Mouse (Mus musculus) heart, postnatal 0 days (tissue): ENCODE measurements around the gene Myrf. TPM values are rescaled to one million over a fixed set of nuclear protein-coding genes. Genes with fewer than 3 reads are reported as not detected.
"Not testable (repeated sequence)": the region's sequence is repeated elsewhere in the genome, so short reads cannot be mapped to it uniquely, and the experiment has no call there.

ENCODE experiments used
- ATAC-seq: fragments of 200-750 bp; cut with Nextera tagmentation; 2 replicates; pipeline ENCODE4 v1.8.0; 2017; ENCODE audit warnings: low read depth, moderate number of reproducible peaks, moderate library complexity; ENCODE audit not compliant: insufficient read depth
- DNase-seq: peaks from one replicate; pipeline ENCODE4 v3.0.0-alpha.2; 2016; ENCODE audit warnings: low spot score
- H3K27ac ChIP-seq: fragments of 300-500 bp; sonication (generic); 2 replicates; pipeline ENCODE4 v1.5.1; 2014; ENCODE audit warnings: low read depth, mild to moderate bottlenecking
- H3K27me3 ChIP-seq: fragments of 300-500 bp; sonication (generic); 2 replicates; pipeline ENCODE4 v1.6.1; 2014; ENCODE audit warnings: low read length, mixed read lengths; ENCODE audit not compliant: control insufficient read depth, insufficient read depth
- H3K36me3 ChIP-seq: fragments of 300-500 bp; sonication (generic); replicated peaks from 2 replicates; pipeline ENCODE4 v1.6.1; 2014; ENCODE audit warnings: low read length, mixed read lengths; ENCODE audit not compliant: control insufficient read depth, insufficient read depth
- H3K4me1 ChIP-seq: fragments of 300-500 bp; sonication (generic); 2 replicates; pipeline ENCODE4 v1.6.1; 2014; ENCODE audit warnings: antibody characterized with exemption; ENCODE audit not compliant: control insufficient read depth, insufficient read depth
- H3K4me2 ChIP-seq: fragments of 300-500 bp; sonication (generic); 2 replicates; pipeline ENCODE4 v1.6.1; 2014; ENCODE audit warnings: low read depth, mild to moderate bottlenecking, low read length, moderate library complexity
- H3K4me3 ChIP-seq: fragments of 300-500 bp; sonication (generic); 2 replicates; pipeline ENCODE4 v1.5.1; 2014; ENCODE audit warnings: low read depth, low read length
- H3K9ac ChIP-seq: fragments of 300-500 bp; sonication (generic); replicated peaks from 2 replicates; pipeline ENCODE4 v1.6.1; 2014; ENCODE audit warnings: low read depth, low read length, mixed read lengths
- H3K9me3 ChIP-seq: fragments of 300-500 bp; sonication (generic); replicated peaks from 2 replicates; pipeline ENCODE4 v1.6.1; 2016; ENCODE audit warnings: low read length; ENCODE audit not compliant: control insufficient read depth
- CTCF ChIP-seq: IDR thresholded peaks from 2 replicates; pipeline ENCODE4 v1.5.1; 2016; ENCODE audit warnings: antibody characterized with exemption, control low read depth, low read depth
- EP300 ChIP-seq: IDR thresholded peaks from 2 replicates; pipeline ENCODE4 v1.6.1; 2016; ENCODE audit warnings: antibody characterized with exemption, low read depth
- WGBS: fragments of 180-500 bp; shearing (Covaris S2); extraction: QIAGEN DNeasy Blood & Tissue Kit; methylation state at CpG from one replicate; pipeline ENCODE4 v1.1.7; 2014; 5-methylcytosine and 5-hydroxymethylcytosine counted together
- polyA plus RNA-seq: library from polyadenylated mRNA; unstranded; fragments of >200 nt; fragmentation: Nextera tagmentation; extraction: Ambion mirVana; gene quantifications from 2 replicates; pipeline ENCODE4 v1.2.1, GENCODE M21; 2015
- total RNA-seq: library from RNA; depleted of rRNA; stranded (reverse); fragments of >200 nt; gene quantifications from 2 replicates; pipeline ENCODE4 v1.2.3, GENCODE M21; 2014; ENCODE audit warnings: low replicate concordance

Gene Myrf
- total and polyA plus RNA-seq, 2 experiments from 2014 or later, result 1.3 to 4.9 TPM

DNA sequence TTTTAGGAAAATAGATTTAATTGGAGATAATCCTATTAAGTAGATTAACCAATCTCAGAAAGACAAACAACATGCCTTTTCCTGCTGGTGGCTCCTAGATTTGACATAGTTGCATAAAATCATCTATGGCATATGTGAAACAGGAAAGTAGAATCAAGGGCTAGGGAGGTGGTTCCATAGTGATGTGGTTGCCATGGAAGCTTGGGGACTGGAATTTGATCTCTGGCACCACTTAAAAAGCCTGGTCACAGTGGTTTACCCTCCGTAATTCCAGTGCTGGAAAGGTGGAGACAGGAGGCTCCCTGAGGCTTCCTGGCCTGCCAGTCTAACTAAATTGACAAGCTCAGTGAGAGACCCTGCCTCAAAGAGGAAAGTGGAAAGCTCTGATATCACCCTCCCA, 70.1 kb downstream of the Myrf start:
- WGBS, result 47% methylated on average over 1 of the region's 1 CpGs

DNA sequence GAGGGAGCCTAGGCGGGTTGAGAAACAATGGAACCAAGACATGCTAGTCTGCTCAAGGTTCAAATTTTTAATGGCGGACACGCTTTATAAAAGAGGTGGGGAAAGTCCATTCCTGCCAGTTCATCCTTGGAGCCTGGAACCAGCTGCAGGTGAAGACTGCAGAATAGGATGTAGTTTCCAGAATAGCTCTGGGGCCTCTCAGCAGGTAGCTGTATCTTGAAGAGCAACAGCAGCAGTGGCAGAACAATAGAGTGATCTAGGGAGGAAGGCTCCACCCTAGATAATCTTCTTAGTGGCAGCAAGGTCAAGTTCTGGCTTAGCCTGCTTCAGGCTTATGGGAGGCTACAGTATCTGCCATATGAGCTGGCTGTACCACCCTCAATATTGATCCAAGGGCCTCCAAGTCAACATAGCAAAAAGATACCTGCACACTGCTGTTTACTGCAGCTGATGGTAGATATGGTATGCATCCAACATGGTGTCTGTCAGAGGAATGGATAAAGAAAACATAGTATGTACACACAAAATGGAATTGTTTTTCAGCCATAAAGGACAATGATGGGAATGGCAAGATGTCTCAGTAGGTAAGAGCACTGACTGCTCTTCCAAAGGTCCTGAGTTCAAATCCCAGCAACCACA, 70.7 kb downstream of the Myrf start:
- H3K27me3 ChIP-seq, H3K4me1 ChIP-seq, H3K9ac ChIP-seq, H3K27ac ChIP-seq, ATAC-seq, DNase-seq, H3K4me2 ChIP-seq, H3K9me3 ChIP-seq, H3K36me3 ChIP-seq, H3K4me3 ChIP-seq: not testable (repeated sequence)
- 85% methylated on average over 3 of the region's 3 CpGs for WGBS

More for the DNA sequence above, 70.1 kb downstream of the Myrf start:
- Histone ChIP-seq H3K4me3 (no peak overlapping the region), H3K4me2 (no peak overlapping the region), H3K9ac (no peak overlapping the region), H3K4me1 (no peaks in the 10 kb centered on the region), H3K27me3 (no peaks in the 10 kb centered on the region), H3K9me3 (no peaks in the 10 kb centered on the region), H3K36me3 (no peaks in the 10 kb centered on the region), H3K27ac (no peak overlapping the region)
- DNase-seq, result no peak
- TF ChIP-seq CTCF, result no peak
- TF ChIP-seq EP300, result no peak
- ATAC-seq, result no peak

DNA sequence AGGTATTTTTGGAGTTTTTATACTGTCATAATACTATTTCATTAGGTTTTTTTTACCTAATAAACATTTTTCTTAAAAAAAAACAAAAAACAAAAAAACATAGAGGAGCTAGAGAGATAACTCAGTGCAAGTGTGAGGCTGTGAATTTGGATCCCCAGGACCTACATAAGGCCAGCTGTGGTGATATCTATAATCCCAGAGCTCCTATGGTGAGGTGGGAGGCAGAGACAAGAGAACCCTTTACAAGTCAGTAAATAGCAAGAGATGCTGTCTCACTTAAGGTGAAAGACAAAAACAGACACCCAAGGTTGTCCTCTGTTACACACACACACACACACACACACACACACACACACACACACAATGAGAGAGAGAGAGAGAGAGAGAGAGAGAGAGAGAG, 71.4 kb downstream of the Myrf start:
- H3K27me3 ChIP-seq, result no peaks in the 10 kb centered on the region
- no peak overlapping the region for H3K27ac ChIP-seq
- no peak overlapping the region for H3K9ac ChIP-seq
- H3K36me3 ChIP-seq, result no peaks in the 10 kb centered on the region
- no peak overlapping the region for H3K4me2 ChIP-seq
- H3K9me3 ChIP-seq, result no peaks in the 10 kb centered on the region
- DNase-seq (no peak), ATAC-seq (no peak)
- no peak overlapping the region for H3K4me3 ChIP-seq
- no peaks in the 10 kb centered on the region for H3K4me1 ChIP-seq
- TF ChIP-seq EP300 (no peak), CTCF (no peak)

DNA sequence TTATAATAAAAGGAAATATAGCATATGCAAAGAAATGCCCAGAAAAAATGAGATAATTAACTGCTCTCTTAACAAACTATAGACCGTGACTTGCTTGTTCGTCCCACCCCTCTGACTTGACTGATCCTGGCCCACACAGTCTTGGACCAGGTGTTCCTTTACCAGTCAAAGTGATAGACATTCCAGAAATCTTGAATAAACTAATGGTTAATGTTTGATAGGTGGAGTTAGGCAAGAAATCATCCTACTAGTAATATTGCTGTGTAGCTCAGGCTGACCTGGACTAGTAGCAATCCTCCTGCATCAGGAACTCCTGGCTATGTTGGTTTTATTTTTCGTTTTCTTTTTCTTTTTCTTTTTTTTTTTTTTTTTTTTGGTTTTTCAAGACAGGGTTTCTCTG, 72.1 kb downstream of the Myrf start:
- no peaks in the 10 kb centered on the region for H3K9me3 ChIP-seq
- 73% methylated on average over 3 of the region's 3 CpGs for WGBS
- ATAC-seq (no peak), DNase-seq (no peak)
- H3K4me1 ChIP-seq, result no peaks in the 10 kb centered on the region
- H3K9ac ChIP-seq, result no peak overlapping the region
- no peak overlapping the region for H3K4me2 ChIP-seq
- no peaks in the 10 kb centered on the region for H3K36me3 ChIP-seq
- TF ChIP-seq CTCF (no peak), EP300 (no peak)
- no peaks in the 10 kb centered on the region for H3K27me3 ChIP-seq
- H3K27ac ChIP-seq, result no peak overlapping the region
- H3K4me3 ChIP-seq, result no peak overlapping the region

DNA sequence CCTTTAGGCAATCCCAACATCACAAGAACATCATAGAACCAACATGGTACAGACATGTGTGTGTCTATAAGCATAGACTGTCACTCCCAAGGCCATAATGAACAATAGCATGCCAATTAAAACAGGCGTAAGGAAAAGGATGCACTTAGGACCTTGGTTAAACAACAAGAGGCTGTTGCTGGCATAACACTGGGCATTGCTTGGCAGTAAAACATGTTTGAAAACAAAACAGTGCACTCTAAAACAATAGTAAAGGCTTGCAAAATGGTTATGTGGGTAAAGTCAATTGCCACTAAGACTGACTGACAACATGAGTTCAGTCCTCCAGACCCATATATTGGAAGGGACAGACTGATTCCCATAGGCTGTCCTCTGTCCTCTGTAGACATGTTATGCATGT, 72.6 kb downstream of the Myrf start:
- Histone ChIP-seq H3K27me3 (no peaks in the 10 kb centered on the region), H3K36me3 (no peaks in the 10 kb centered on the region), H3K4me2 (no peak overlapping the region), H3K4me3 (no peak overlapping the region), H3K9me3 (no peaks in the 10 kb centered on the region), H3K4me1 (no peaks in the 10 kb centered on the region), H3K9ac (no peak overlapping the region), H3K27ac (no peak overlapping the region)
- TF ChIP-seq EP300 (no peak), CTCF (no peak)
- no peak for DNase-seq
- ATAC-seq, result no peak
- 87% methylated on average over 1 of the region's 1 CpGs for WGBS

DNA sequence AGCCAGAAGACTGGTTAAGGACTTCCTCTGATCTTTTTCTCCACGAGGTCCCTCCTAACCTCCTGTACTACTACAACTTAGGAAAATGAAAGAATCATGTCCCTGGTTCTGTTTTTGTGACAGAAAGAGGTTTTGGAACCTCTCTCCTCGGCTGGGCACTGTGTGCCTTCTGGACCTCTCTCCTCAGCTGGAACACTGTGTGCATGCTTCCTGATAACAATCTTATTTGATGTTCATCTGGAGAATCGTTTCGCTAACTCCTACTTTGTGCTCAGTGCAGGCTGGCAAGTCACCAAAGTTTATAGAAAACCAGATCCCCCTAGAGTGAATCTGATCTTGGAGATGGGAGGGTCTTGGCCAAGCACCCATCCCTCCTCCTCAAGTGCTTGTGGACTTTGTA, 73.4 kb downstream of the Myrf start:
- no peak overlapping the region for H3K9ac ChIP-seq
- TF ChIP-seq CTCF (no peak), EP300 (no peak)
- WGBS, result 57% methylated on average over 4 of the region's 4 CpGs

DNA sequence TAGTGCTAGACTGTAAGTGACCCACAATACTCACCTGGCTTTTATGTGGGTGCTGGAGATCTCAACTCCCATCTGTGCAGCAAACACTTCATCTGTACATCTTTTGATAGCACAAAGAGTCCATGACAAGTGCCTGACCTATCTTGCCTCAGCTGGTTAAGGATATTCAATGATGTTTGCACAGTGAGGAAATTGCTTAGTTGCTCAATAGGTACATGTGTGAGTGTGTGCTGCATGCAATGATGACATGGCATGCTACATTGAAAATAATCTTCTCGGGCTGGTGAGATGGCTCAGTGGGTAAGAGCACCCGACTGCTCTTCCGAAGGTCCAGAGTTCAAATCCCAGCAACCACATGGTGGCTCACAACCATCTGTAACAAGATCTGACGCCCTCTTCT, 74.6 kb downstream of the Myrf start:
- not testable (repeated sequence) for H3K36me3 ChIP-seq, H3K9ac ChIP-seq, H3K27me3 ChIP-seq, H3K4me3 ChIP-seq, H3K4me1 ChIP-seq, DNase-seq, H3K9me3 ChIP-seq, ATAC-seq, H3K27ac ChIP-seq, H3K4me2 ChIP-seq
- 89% methylated on average over 4 of the region's 4 CpGs for WGBS

More for the DNA sequence above, 73.4 kb downstream of the Myrf start:
- Histone ChIP-seq H3K36me3 (no peaks in the 10 kb centered on the region), H3K27me3 (no peaks in the 10 kb centered on the region), H3K4me1 (no peaks in the 10 kb centered on the region), H3K27ac (no peak overlapping the region), H3K4me3 (no peak overlapping the region), H3K9me3 (no peaks in the 10 kb centered on the region), H3K4me2 (no peak overlapping the region)
- no peak for ATAC-seq
- no peak for DNase-seq
